Mouse (Mus musculus): ENCODE data around the gene Ptpa. TPM values are rescaled to one million over a fixed set of nuclear protein-coding genes. Genes with fewer than 3 reads are reported as not detected.

Gene Ptpa
- polyA plus RNA-seq, 1 experiment from 2014 or later: 138 TPM

GRCm38 (mm10) chr2:30397986-30398512 is 17.8 kb upstream of the Ptpa start:
- ATAC-seq (ENCODE audit: insufficient read depth, low FRiP score): no peak
- Histone ChIP-seq H3K27ac (ENCODE audit: low read length) (no peak overlapping the region), H3K4me3 (replicated peaks; ENCODE audit: low read length) (no peak overlapping the region), H3K36me3 (ENCODE audit: control insufficient read depth, insufficient read depth, low read length) (0 out of 2 replicates have a peak, but pooled peaks cover 10% of the 10 kb centered on the region), H3K9ac (ENCODE audit: low read length) (no peak overlapping the region), H3K4me2 (ENCODE audit: low read depth, low read length) (no peak overlapping the region), H3K9me3 (replicated peaks; ENCODE audit: control insufficient read depth, low read length) (no peaks in the 10 kb centered on the region), H3K4me1 (ENCODE audit: control insufficient read depth, insufficient read depth, low read length) (peaks cover 11% of the 10 kb centered on the region), H3K27me3 (ENCODE audit: control insufficient read depth, insufficient read depth, low read length) (no peaks in the 10 kb centered on the region)
- 87% methylated on average over 9 of the region's 10 CpGs for WGBS

DNA sequence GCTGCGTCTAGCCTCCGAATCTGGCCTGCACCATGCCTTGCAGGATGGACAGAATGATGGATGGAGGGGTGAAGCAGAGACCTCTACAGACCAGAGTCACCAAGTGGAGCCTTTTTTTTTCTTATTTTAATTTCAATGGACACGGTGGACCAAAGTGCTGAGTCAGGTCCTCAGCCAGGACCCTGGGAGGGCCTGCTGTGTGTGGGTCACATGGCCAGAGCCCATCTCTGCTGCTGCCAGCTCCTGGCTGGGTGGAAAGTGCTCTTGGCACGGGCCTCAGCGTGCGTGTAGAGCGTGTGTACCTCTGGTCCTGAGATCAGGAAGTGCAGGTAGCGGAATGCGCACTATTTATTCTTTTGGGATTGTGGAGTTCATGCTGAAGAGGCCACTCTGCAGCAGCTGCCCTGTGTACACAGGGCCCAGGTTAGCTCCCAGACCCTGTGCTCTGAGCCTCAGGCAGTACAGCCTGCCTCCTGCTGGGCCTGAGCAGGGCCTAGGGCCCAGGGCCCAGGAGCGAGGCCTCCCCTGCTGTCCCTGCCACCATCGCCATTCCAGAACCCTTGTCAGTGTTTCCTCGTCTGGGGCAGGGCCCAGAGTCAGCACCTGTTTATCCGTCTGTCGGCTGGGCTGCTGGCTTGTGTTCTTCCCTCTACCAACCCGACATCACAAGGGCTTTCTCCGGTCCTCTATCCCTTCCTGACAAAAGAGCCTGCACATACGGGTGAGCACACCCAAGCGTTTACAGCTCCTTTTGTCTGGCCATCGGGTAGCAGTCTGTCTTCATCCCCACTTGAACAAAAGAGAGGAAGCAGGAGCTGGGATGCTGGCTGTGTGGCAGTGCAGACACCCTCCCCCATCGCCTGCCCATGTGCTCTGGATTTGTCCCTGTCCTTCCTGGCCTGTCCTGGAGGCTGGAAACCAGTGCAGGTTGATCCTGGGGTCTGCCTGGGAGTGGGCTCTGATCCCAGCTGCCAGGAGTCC is 16.4 kb upstream of the Ptpa start:
- H3K4me1 ChIP-seq (ENCODE audit: control insufficient read depth, insufficient read depth, low read length): peaks cover 2% of the 10 kb centered on the region; the same call in 1 of the 2 replicates
- H3K4me3 ChIP-seq (replicated peaks; ENCODE audit: low read length): no peak overlapping the region
- H3K27ac ChIP-seq (ENCODE audit: low read length): peak overlapping the region; percentile 54
- ATAC-seq (ENCODE audit: insufficient read depth, low FRiP score): peak; percentile 70; the same call in 1 of the 2 replicates
- 0 out of 2 replicates have a peak, but pooled peaks cover 10% of the 10 kb centered on the region for H3K36me3 ChIP-seq (ENCODE audit: control insufficient read depth, insufficient read depth, low read length)
- 0 out of 2 replicates have a peak overlapping the region, but pooled peaks have one; percentile 9 for H3K9ac ChIP-seq (ENCODE audit: low read length)
- H3K9me3 ChIP-seq (replicated peaks; ENCODE audit: control insufficient read depth, low read length): no peaks in the 10 kb centered on the region
- no peaks in the 10 kb centered on the region for H3K27me3 ChIP-seq (ENCODE audit: control insufficient read depth, insufficient read depth, low read length)
- H3K4me2 ChIP-seq (ENCODE audit: low read depth, low read length): no peak overlapping the region
- WGBS: 54% methylated on average over 20 of the region's 20 CpGs

DNA sequence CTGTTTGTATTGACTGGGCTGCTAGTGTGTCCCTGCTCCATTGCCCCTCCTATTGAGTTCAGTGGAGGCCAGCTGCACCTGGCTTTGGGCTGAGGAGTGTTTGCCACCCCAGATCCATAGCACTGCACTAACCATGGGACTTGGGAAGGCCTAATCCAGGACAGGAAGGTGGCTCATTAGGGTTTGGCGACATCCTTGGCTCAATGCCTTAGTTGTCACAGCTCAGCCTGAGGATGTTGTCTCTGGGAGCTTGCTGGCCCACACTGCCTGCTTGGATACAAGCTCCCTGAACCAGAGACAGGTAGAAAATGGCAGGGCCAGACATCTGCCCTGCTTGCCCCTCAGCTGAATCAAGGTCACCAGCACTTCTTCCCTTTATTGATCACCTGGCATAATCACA is 14.3 kb upstream of the Ptpa start:
- Histone ChIP-seq H3K27ac (ENCODE audit: low read length) (no peak overlapping the region), H3K36me3 (ENCODE audit: control insufficient read depth, insufficient read depth, low read length) (0 out of 2 replicates have a peak, but pooled peaks cover 10% of the 10 kb centered on the region), H3K4me2 (ENCODE audit: low read depth, low read length) (no peak overlapping the region), H3K9ac (ENCODE audit: low read length) (no peak overlapping the region), H3K27me3 (ENCODE audit: control insufficient read depth, insufficient read depth, low read length) (no peaks in the 10 kb centered on the region), H3K4me3 (replicated peaks; ENCODE audit: low read length) (no peak overlapping the region), H3K4me1 (ENCODE audit: control insufficient read depth, insufficient read depth, low read length) (peaks cover 2% of the 10 kb centered on the region; the same call in 1 of the 2 replicates), H3K9me3 (replicated peaks; ENCODE audit: control insufficient read depth, low read length) (no peaks in the 10 kb centered on the region)
- 88% methylated on average over 1 of the region's 1 CpGs for WGBS
- ATAC-seq (ENCODE audit: insufficient read depth, low FRiP score): no peak

DNA sequence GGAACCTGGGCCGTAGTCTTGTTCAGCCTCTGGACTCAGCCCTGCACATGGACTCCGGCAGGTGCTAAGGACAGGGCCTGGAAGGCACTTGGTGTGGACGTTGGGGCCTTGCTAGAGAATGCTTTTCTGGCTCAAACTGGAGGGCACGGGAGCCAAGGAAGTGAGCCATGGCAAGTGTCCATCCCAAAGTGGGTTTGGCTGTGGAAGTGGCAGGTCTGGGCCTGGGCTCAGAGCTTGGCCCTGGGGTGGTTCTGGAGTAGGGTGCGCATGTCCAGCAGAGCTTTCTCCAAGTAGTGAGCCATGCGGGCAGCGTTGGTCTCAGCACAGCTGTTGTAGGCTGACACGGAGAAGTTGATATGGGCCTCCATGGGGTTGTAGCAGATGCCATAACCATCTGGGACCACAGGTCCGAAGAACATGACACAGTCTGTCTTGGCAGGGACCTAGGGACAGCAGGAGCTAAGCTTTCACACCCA is 13.4 kb upstream of the Ptpa start:
- no peaks in the 10 kb centered on the region for H3K9me3 ChIP-seq (replicated peaks; ENCODE audit: control insufficient read depth, low read length)
- H3K4me1 ChIP-seq (ENCODE audit: control insufficient read depth, insufficient read depth, low read length): peaks cover 2% of the 10 kb centered on the region; the same call in 1 of the 2 replicates
- no peak overlapping the region for H3K27ac ChIP-seq (ENCODE audit: low read length)
- H3K4me2 ChIP-seq (ENCODE audit: low read depth, low read length): no peak overlapping the region
- no peak for ATAC-seq (ENCODE audit: insufficient read depth, low FRiP score)
- H3K9ac ChIP-seq (ENCODE audit: low read length): no peak overlapping the region
- no peak overlapping the region for H3K4me3 ChIP-seq (replicated peaks; ENCODE audit: low read length)
- WGBS: 88% methylated on average over 9 of the region's 9 CpGs
- H3K27me3 ChIP-seq (ENCODE audit: control insufficient read depth, insufficient read depth, low read length): no peaks in the 10 kb centered on the region
- 0 out of 2 replicates have a peak, but pooled peaks cover 12% of the 10 kb centered on the region for H3K36me3 ChIP-seq (ENCODE audit: control insufficient read depth, insufficient read depth, low read length)

- H3K4me3 ChIP-seq (replicated peaks; ENCODE audit: low read length): no peak overlapping the region
- no peak overlapping the region for H3K9ac ChIP-seq (ENCODE audit: low read length)
- 66% methylated on average over 2 of the region's 2 CpGs for WGBS
- no peak overlapping the region for H3K4me2 ChIP-seq (ENCODE audit: low read depth, low read length)
- H3K9me3 ChIP-seq (replicated peaks; ENCODE audit: control insufficient read depth, low read length): no peaks in the 10 kb centered on the region
- no peak for ATAC-seq (ENCODE audit: insufficient read depth, low FRiP score)
- H3K27ac ChIP-seq (ENCODE audit: low read length): no peak overlapping the region
- 0 out of 2 replicates have a peak, but pooled peaks cover 11% of the 10 kb centered on the region for H3K36me3 ChIP-seq (ENCODE audit: control insufficient read depth, insufficient read depth, low read length)
- peaks cover 2% of the 10 kb centered on the region; the same call in 1 of the 2 replicates for H3K4me1 ChIP-seq (ENCODE audit: control insufficient read depth, insufficient read depth, low read length)
- H3K27me3 ChIP-seq (ENCODE audit: control insufficient read depth, insufficient read depth, low read length): no peaks in the 10 kb centered on the region
Measured at GRCm38 (mm10) chr2:30402843-30403242, 13.0 kb upstream of the Ptpa start.

DNA sequence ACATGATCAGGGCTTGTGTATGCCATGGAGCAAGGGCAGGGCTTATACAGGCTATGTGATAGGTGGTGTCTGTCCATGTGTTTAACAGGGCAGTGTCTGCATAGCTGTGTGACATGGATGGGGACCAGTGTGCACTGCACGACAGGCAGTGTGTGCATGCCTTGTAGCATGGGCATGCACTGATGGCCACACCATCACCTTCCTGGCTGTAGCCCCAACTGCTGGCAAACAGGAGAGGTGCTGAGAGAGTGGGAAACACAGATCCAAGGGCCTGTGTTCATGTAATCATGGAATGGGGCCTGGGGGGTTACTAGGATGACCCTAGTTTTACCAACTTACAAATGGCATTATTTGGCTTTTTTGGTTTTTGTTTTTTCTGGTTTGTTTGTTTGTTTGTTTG is 12.0 kb upstream of the Ptpa start:
- peaks cover under 1% of the 10 kb centered on the region; the same call in 1 of the 2 replicates for H3K4me1 ChIP-seq (ENCODE audit: control insufficient read depth, insufficient read depth, low read length)
- no peak overlapping the region for H3K4me3 ChIP-seq (replicated peaks; ENCODE audit: low read length)
- no peak overlapping the region for H3K4me2 ChIP-seq (ENCODE audit: low read depth, low read length)
- ATAC-seq (ENCODE audit: insufficient read depth, low FRiP score): no peak
- 92% methylated on average over 1 of the region's 1 CpGs for WGBS
- H3K27me3 ChIP-seq (ENCODE audit: control insufficient read depth, insufficient read depth, low read length): no peaks in the 10 kb centered on the region
- no peak overlapping the region for H3K27ac ChIP-seq (ENCODE audit: low read length)
- H3K36me3 ChIP-seq (ENCODE audit: control insufficient read depth, insufficient read depth, low read length): 0 out of 2 replicates have a peak, but pooled peaks cover 11% of the 10 kb centered on the region
- no peak overlapping the region for H3K9ac ChIP-seq (ENCODE audit: low read length)
- no peaks in the 10 kb centered on the region for H3K9me3 ChIP-seq (replicated peaks; ENCODE audit: control insufficient read depth, low read length)

- H3K4me3 ChIP-seq (replicated peaks; ENCODE audit: low read length): no peak overlapping the region
- H3K4me1 ChIP-seq (ENCODE audit: control insufficient read depth, insufficient read depth, low read length): no peaks in the 10 kb centered on the region
- no peak overlapping the region for H3K4me2 ChIP-seq (ENCODE audit: low read depth, low read length)
- H3K27ac ChIP-seq (ENCODE audit: low read length): no peak overlapping the region
- 0 out of 2 replicates have a peak, but pooled peaks cover 4% of the 10 kb centered on the region for H3K36me3 ChIP-seq (ENCODE audit: control insufficient read depth, insufficient read depth, low read length)
- no peaks in the 10 kb centered on the region for H3K27me3 ChIP-seq (ENCODE audit: control insufficient read depth, insufficient read depth, low read length)
- 83% methylated on average over 2 of the region's 2 CpGs for WGBS
- no peaks in the 10 kb centered on the region for H3K9me3 ChIP-seq (replicated peaks; ENCODE audit: control insufficient read depth, low read length)
- no peak for ATAC-seq (ENCODE audit: insufficient read depth, low FRiP score)
- H3K9ac ChIP-seq (ENCODE audit: low read length): no peak overlapping the region
Measured at GRCm38 (mm10) chr2:30407221-30407620, 8.6 kb upstream of the Ptpa start.

GRCm38 (mm10) chr2:30407778-30408177 is 8.1 kb upstream of the Ptpa start:
- Histone ChIP-seq H3K4me3 (replicated peaks; ENCODE audit: low read length) (no peak overlapping the region), H3K4me1 (ENCODE audit: control insufficient read depth, insufficient read depth, low read length) (no peaks in the 10 kb centered on the region), H3K9ac (ENCODE audit: low read length) (no peak overlapping the region), H3K36me3 (ENCODE audit: control insufficient read depth, insufficient read depth, low read length) (0 out of 2 replicates have a peak, but pooled peaks cover 4% of the 10 kb centered on the region), H3K27me3 (ENCODE audit: control insufficient read depth, insufficient read depth, low read length) (no peaks in the 10 kb centered on the region), H3K9me3 (replicated peaks; ENCODE audit: control insufficient read depth, low read length) (no peaks in the 10 kb centered on the region), H3K27ac (ENCODE audit: low read length) (no peak overlapping the region), H3K4me2 (ENCODE audit: low read depth, low read length) (no peak overlapping the region)
- no peak for ATAC-seq (ENCODE audit: insufficient read depth, low FRiP score)
- 89% methylated on average over 10 of the region's 10 CpGs for WGBS
